Mouse (Mus musculus) midbrain, embryonic 12.5 days (tissue): Measurements from ENCODE around the gene Btbd18. TPM values are rescaled to one million over a fixed set of nuclear protein-coding genes. Genes with fewer than 3 reads are reported as not detected.
"Not testable (repeated sequence)": the region's sequence is repeated elsewhere in the genome, so short reads cannot be mapped to it uniquely, and the experiment has no call there.

Experiments
- ATAC-seq: fragments of 200-750 bp; cut with Nextera tagmentation; 2 replicates; pipeline ENCODE4 v1.8.0; 2017; ENCODE audit warnings: low read depth, moderate TSS enrichment, moderate library complexity; ENCODE audit not compliant: low FRiP score
- H3K27ac ChIP-seq: fragments of 300-500 bp; sonication (generic); replicated peaks from 2 replicates; pipeline ENCODE4 v1.5.1; 2016; ENCODE audit warnings: mild to moderate bottlenecking
- H3K27me3 ChIP-seq: fragments of 300-500 bp; sonication (generic); 2 replicates; pipeline ENCODE4 v1.6.1; 2016; ENCODE audit warnings: mild to moderate bottlenecking
- H3K36me3 ChIP-seq: fragments of 300-500 bp; sonication (generic); 2 replicates; pipeline ENCODE4 v1.6.1; 2016
- H3K4me1 ChIP-seq: fragments of 300-500 bp; sonication (generic); 2 replicates; pipeline ENCODE4 v1.6.1; 2016
- H3K4me2 ChIP-seq: fragments of 300-500 bp; sonication (generic); replicated peaks from 2 replicates; pipeline ENCODE4 v1.6.1; 2016; ENCODE audit warnings: mild to moderate bottlenecking, moderate library complexity
- H3K4me3 ChIP-seq: fragments of 300-500 bp; sonication (generic); 2 replicates; pipeline ENCODE4 v1.5.1; 2016; ENCODE audit warnings: mild to moderate bottlenecking
- H3K9ac ChIP-seq: fragments of 300-500 bp; sonication (generic); replicated peaks from 2 replicates; pipeline ENCODE4 v1.6.1; 2016; ENCODE audit warnings: mild to moderate bottlenecking, moderate library complexity
- H3K9me3 ChIP-seq: fragments of 300-500 bp; sonication (generic); 2 replicates; pipeline ENCODE4 v1.6.1; 2016; ENCODE audit warnings: mild to moderate bottlenecking
- WGBS: fragments of 180-500 bp; shearing (Covaris S2); methylation state at CpG from one replicate; pipeline ENCODE4 v1.1.7; 2016; 5-methylcytosine and 5-hydroxymethylcytosine counted together
- polyA plus RNA-seq: library from polyadenylated mRNA; unstranded; fragments of >200 nt; fragmentation: Nextera tagmentation; extraction: Ambion mirVana; gene quantifications from 2 replicates; pipeline ENCODE4 v1.2.1, GENCODE M21; 2016

The Btbd18 gene
- polyA plus RNA-seq, 1 experiment from 2014 or later: 0.26 TPM

GRCm38 (mm10) chr2:84649674-84650073 is 9.2 kb upstream of the Btbd18 start:
- H3K27me3 ChIP-seq: no peaks in the 10 kb centered on the region
- ATAC-seq: no peak
- H3K4me3 ChIP-seq: peak overlapping the region; percentile 80
- H3K4me1 ChIP-seq: peaks cover 11% of the 10 kb centered on the region; the same call in 1 of the 2 replicates
- under 1% methylated on average over 10 of the region's 10 CpGs for WGBS
- H3K9ac ChIP-seq: peak overlapping the region; percentile 89
- peak overlapping the region; percentile 80 for H3K4me2 ChIP-seq
- H3K36me3 ChIP-seq: no peaks in the 10 kb centered on the region
- no peaks in the 10 kb centered on the region for H3K9me3 ChIP-seq
- H3K27ac ChIP-seq: 0 out of 2 replicates have a peak overlapping the region, but pooled peaks have one; percentile 46

GRCm38 (mm10) chr2:84650464-84651195 is 8.2 kb upstream of the Btbd18 start, which contains the start of gene Ctnnd1:
Ctnnd1 (minus strand) TSS chr2:84650765.
- under 1% methylated on average over 15 of the region's 15 CpGs for WGBS
- Histone ChIP-seq H3K27me3 (no peaks in the 10 kb centered on the region), H3K36me3 (no peaks in the 10 kb centered on the region), H3K9me3 (no peaks in the 10 kb centered on the region), H3K4me2 (peak within 1 kb of the TSS; percentile 80), H3K27ac (peak within 1 kb of the TSS; percentile 93), H3K9ac (peak within 1 kb of the TSS; percentile 89), H3K4me1 (peaks cover 11% of the 10 kb centered on the region; the same call in 1 of the 2 replicates), H3K4me3 (peak within 1 kb of the TSS; percentile 80)
- ATAC-seq: peak; percentile 98

- no peak overlapping the region for H3K27ac ChIP-seq
- no peak overlapping the region for H3K9ac ChIP-seq
- no peak for ATAC-seq
- H3K36me3 ChIP-seq: no peaks in the 10 kb centered on the region
- no peaks in the 10 kb centered on the region for H3K9me3 ChIP-seq
- H3K4me1 ChIP-seq: 0 out of 2 replicates have a peak, but pooled peaks cover 4% of the 10 kb centered on the region
- H3K4me2 ChIP-seq: no peak overlapping the region
- no peak overlapping the region for H3K4me3 ChIP-seq
- H3K27me3 ChIP-seq: no peaks in the 10 kb centered on the region
These were observed 5.5 kb upstream of the Btbd18 start for GRCm38 (mm10) chr2:84653354-84653753.

GRCm38 (mm10) chr2:84655864-84656263 is 3.0 kb upstream of the Btbd18 start:
- Histone ChIP-seq H3K9ac (no peak overlapping the region), H3K4me1 (no peaks in the 10 kb centered on the region), H3K9me3 (no peaks in the 10 kb centered on the region), H3K27ac (no peak overlapping the region), H3K4me3 (no peak overlapping the region), H3K36me3 (no peaks in the 10 kb centered on the region), H3K4me2 (no peak overlapping the region), H3K27me3 (no peaks in the 10 kb centered on the region)
- WGBS: 62% methylated on average over 1 of the region's 1 CpGs
- ATAC-seq: no peak

- ATAC-seq: no peak
- Histone ChIP-seq H3K9me3 (0 out of 2 replicates have a peak, but pooled peaks cover 3% of the 10 kb centered on the region), H3K4me1 (no peaks in the 10 kb centered on the region), H3K9ac (no peak overlapping the region), H3K4me3 (no peak overlapping the region), H3K27me3 (no peaks in the 10 kb centered on the region), H3K27ac (no peak overlapping the region), H3K4me2 (no peak overlapping the region), H3K36me3 (no peaks in the 10 kb centered on the region)
- 73% methylated on average over 3 of the region's 3 CpGs for WGBS
These were observed 1.4 kb downstream of the Btbd18 start for GRCm38 (mm10) chr2:84660253-84660652.

- H3K27me3 ChIP-seq: no peaks in the 10 kb centered on the region
- 22% methylated on average over 2 of the region's 2 CpGs for WGBS
- ATAC-seq: peak; percentile 42; the same call in 1 of the 2 replicates
These were observed 4.0 kb downstream of the Btbd18 start for GRCm38 (mm10) chr2:84662866-84663265.

GRCm38 (mm10) chr2:84666081-84666480 is 7.2 kb downstream of the Btbd18 start:
- Histone ChIP-seq H3K9ac (no peak overlapping the region), H3K4me2 (no peak overlapping the region), H3K4me3 (no peak overlapping the region), H3K9me3 (0 out of 2 replicates have a peak, but pooled peaks cover 3% of the 10 kb centered on the region), H3K27me3 (no peaks in the 10 kb centered on the region), H3K27ac (no peak overlapping the region), H3K36me3 (peaks cover 10% of the 10 kb centered on the region; the same call in 1 of the 2 replicates), H3K4me1 (peaks cover 11% of the 10 kb centered on the region)
- WGBS: 69% methylated on average over 12 of the region's 12 CpGs
- no peak for ATAC-seq

More at GRCm38 (mm10) chr2:84662866-84663265, 4.0 kb downstream of the Btbd18 start:
- Histone ChIP-seq H3K9ac (no peak overlapping the region), H3K4me1 (no peaks in the 10 kb centered on the region), H3K4me3 (no peak overlapping the region), H3K9me3 (0 out of 2 replicates have a peak, but pooled peaks cover 3% of the 10 kb centered on the region), H3K4me2 (no peak overlapping the region), H3K27ac (no peak overlapping the region), H3K36me3 (no peaks in the 10 kb centered on the region)

GRCm38 (mm10) chr2:84669828-84670568 is 11.1 kb downstream of the Btbd18 start:
- H3K36me3 ChIP-seq: peaks cover 35% of the 10 kb centered on the region
- WGBS: 4% methylated on average over 39 of the region's 39 CpGs
- peak overlapping the region; percentile 85 for H3K9ac ChIP-seq
- no peaks in the 10 kb centered on the region for H3K27me3 ChIP-seq
- ATAC-seq: peak; percentile 84
- no peaks in the 10 kb centered on the region for H3K9me3 ChIP-seq
- peak overlapping the region; percentile 93 for H3K27ac ChIP-seq
- peak overlapping the region; percentile 71 for H3K4me2 ChIP-seq
- peaks cover 11% of the 10 kb centered on the region for H3K4me1 ChIP-seq
- peak overlapping the region; percentile 78 for H3K4me3 ChIP-seq

- Histone ChIP-seq H3K27me3 (no peaks in the 10 kb centered on the region), H3K4me1 (peaks cover 11% of the 10 kb centered on the region), H3K4me2 (peak within 1 kb of the TSS; percentile 71), H3K9me3 (no peaks in the 10 kb centered on the region), H3K27ac (peak within 1 kb of the TSS; percentile 93), H3K36me3 (peaks cover 40% of the 10 kb centered on the region), H3K4me3 (peak within 1 kb of the TSS; percentile 78), H3K9ac (peak within 1 kb of the TSS; percentile 85)
- 1% methylated on average over 20 of the region's 20 CpGs for WGBS
- peak; percentile 97 for ATAC-seq
These were observed 11.7 kb downstream of the Btbd18 start, which contains the start of gene Selenoh for GRCm38 (mm10) chr2:84670569-84670933. Selenoh (minus strand) TSS chr2:84670770.

GRCm38 (mm10) chr2:84671535-84671934 is 12.7 kb downstream of the Btbd18 start:
- H3K36me3 ChIP-seq: peaks cover 45% of the 10 kb centered on the region
- not testable (repeated sequence) for H3K9ac ChIP-seq, H3K9me3 ChIP-seq, ATAC-seq, H3K27ac ChIP-seq, H3K27me3 ChIP-seq, H3K4me3 ChIP-seq
- peaks cover 11% of the 10 kb centered on the region for H3K4me1 ChIP-seq
- 82% methylated on average over 4 of the region's 5 CpGs for whole genome bisulfite sequencing
- peak overlapping the region; percentile 71; the same call in 1 of the 2 replicates for H3K4me2 ChIP-seq

GRCm38 (mm10) chr2:84677270-84677967 is 18.5 kb downstream of the Btbd18 start:
- peak overlapping the region; percentile 65 for H3K9ac ChIP-seq
- H3K4me1 ChIP-seq: peaks cover 17% of the 10 kb centered on the region
- peak overlapping the region; percentile 98 for H3K4me3 ChIP-seq
- H3K36me3 ChIP-seq: peaks cover 39% of the 10 kb centered on the region
- H3K27ac ChIP-seq: peak overlapping the region; percentile 61; the same call in 1 of the 2 replicates
- no peaks in the 10 kb centered on the region for H3K9me3 ChIP-seq
- peak overlapping the region; percentile 65 for H3K4me2 ChIP-seq
- no peaks in the 10 kb centered on the region for H3K27me3 ChIP-seq
- ATAC-seq: peak; percentile 53
- 11% methylated on average over 22 of the region's 22 CpGs for WGBS
